Mouse (Mus musculus) forebrain, embryonic 11.5 days (tissue): ENCODE results near the gene Fcho1. TPM values are rescaled to one million over a fixed set of nuclear protein-coding genes. Genes with fewer than 3 reads are reported as not detected.

Source experiments
- polyA plus RNA-seq: library from polyadenylated mRNA; unstranded; fragments of >200 nt; fragmentation: Nextera tagmentation; extraction: Ambion mirVana; gene quantifications from 2 replicates; pipeline ENCODE4 v1.2.1, GENCODE M21; 2014

Gene Fcho1
- polyA plus RNA-seq, 1 experiment from 2014 or later: 21.3 TPM

Other genes with a start within 250 kb of the Fcho1 start
- 5.7 and 9.3 TPM in 2 replicates for gene Ano8, start 239.8 kb downstream of the Fcho1 start, polyA plus RNA-seq
- gene Gtpbp3, start 237.6 kb downstream of the Fcho1 start, polyA plus RNA-seq: 7.9 and 10.8 TPM in 2 replicates
- 42.5 and 43.4 TPM in 2 replicates for gene Plvap, start 214.0 kb downstream of the Fcho1 start, polyA plus RNA-seq
- 0.29 TPM in 1 of 2 replicates, not detected in the other for gene Ccdc194, start 200.0 kb downstream of the Fcho1 start, polyA plus RNA-seq
- gene Bst2, start 188.3 kb downstream of the Fcho1 start, polyA plus RNA-seq: 3.1 and 4.9 TPM in 2 replicates
- 50.1 and 62.8 TPM in 2 replicates for gene Mvb12a, start 182.8 kb downstream of the Fcho1 start, polyA plus RNA-seq
- 0.15 TPM in 1 of 2 replicates, not detected in the other for gene Tmem221, start 166.8 kb downstream of the Fcho1 start, polyA plus RNA-seq
- gene Nxnl1, start 159.1 kb downstream of the Fcho1 start, polyA plus RNA-seq: not detected in 2 replicates
- gene Slc27a1, start 156.8 kb downstream of the Fcho1 start, polyA plus RNA-seq: 18.4 and 19.1 TPM in 2 replicates
- 218 and 238 TPM in 2 replicates for gene Pgls, start 133.5 kb downstream of the Fcho1 start, polyA plus RNA-seq
- 3.2 and 4.3 TPM in 2 replicates for gene Fam129c, start 128.1 kb downstream of the Fcho1 start, polyA plus RNA-seq
- 41.8 and 48.6 TPM in 2 replicates for gene Colgalt1, start 114.7 kb downstream of the Fcho1 start, polyA plus RNA-seq
- 6.5 and 6.6 TPM in 2 replicates for gene Unc13a, start 54.0 kb downstream of the Fcho1 start, polyA plus RNA-seq
- 2.3 TPM in 2 replicates for gene Jak3, start 49.4 kb downstream of the Fcho1 start, polyA plus RNA-seq
- gene Insl3, start 36.5 kb downstream of the Fcho1 start, polyA plus RNA-seq: not detected in 2 replicates
- gene B3gnt3, start 23.9 kb downstream of the Fcho1 start, polyA plus RNA-seq: 0.51 and 0.64 TPM in 2 replicates
- 5.8 and 6.2 TPM in 2 replicates for gene Zfp709, start 156.3 kb upstream of the Fcho1 start, polyA plus RNA-seq
- gene Zfp882, start 182.9 kb upstream of the Fcho1 start, polyA plus RNA-seq: 9.5 and 9.7 TPM in 2 replicates
- gene Zfp617, start 182.9 kb upstream of the Fcho1 start, polyA plus RNA-seq: 39.6 and 40.5 TPM in 2 replicates
- 29.0 and 31.2 TPM in 2 replicates for gene Zfp961, start 225.3 kb upstream of the Fcho1 start, polyA plus RNA-seq